Mouse (Mus musculus) myocyte (in vitro differentiated cells): ENCODE data around the gene Lmo3. TPM values are rescaled to one million over a fixed set of nuclear protein-coding genes. Genes with fewer than 3 reads are reported as not detected.

Experiments
- H3K27me3 ChIP-seq: one replicate; pipeline ENCODE4 v1.6.1; 2011; ENCODE audit not compliant: control insufficient read depth, insufficient read depth, insufficient read length
- H3K36me3 ChIP-seq: one replicate; pipeline ENCODE4 v1.6.1; 2011; ENCODE audit not compliant: control insufficient read depth, insufficient read depth
- H3K4me2 ChIP-seq: one replicate; pipeline ENCODE4 v1.6.1; 2011; ENCODE audit warnings: low read depth, control low read depth
- H3K4me3 ChIP-seq: one replicate; pipeline ENCODE4 v1.5.1; 2011; ENCODE audit warnings: mild to moderate bottlenecking, control low read depth, moderate library complexity
- H3K79me2 ChIP-seq: one replicate; pipeline ENCODE4 v1.6.1; 2011; ENCODE audit not compliant: control insufficient read depth, insufficient read depth
- H3ac ChIP-seq: one replicate; pipeline ENCODE4 v1.6.1; 2011; ENCODE audit not compliant: control insufficient read depth, insufficient read length
- CEBPB ChIP-seq: IDR thresholded peaks from 2 replicates; pipeline ENCODE4 v1.6.1; 2011; ENCODE audit warnings: mild to moderate bottlenecking, moderate library complexity; ENCODE audit not compliant: poor library complexity, insufficient read depth, severe bottlenecking
- E2F4 ChIP-seq: IDR thresholded peaks from one replicate; pipeline ENCODE4 v1.6.1; 2011; ENCODE audit warnings: mild to moderate bottlenecking, control low read depth, moderate library complexity; ENCODE audit not compliant: insufficient read depth
- MAX ChIP-seq: IDR thresholded peaks from one replicate; pipeline ENCODE4 v1.6.1; 2011; ENCODE audit warnings: low read depth, mild to moderate bottlenecking, control low read depth
- MYOD1 ChIP-seq, 3 experiments: IDR thresholded peaks; one replicate each; pipeline ENCODE4 v1.6.1; 2011; ENCODE audit warnings: control low read depth in 2 of 3, low read depth in 2 of 3, mild to moderate bottlenecking in 2 of 3, moderate library complexity in 1 of 3; ENCODE audit not compliant: insufficient read length in 2 of 3, control insufficient read depth in 1 of 3
- MYOG ChIP-seq, 3 experiments: IDR thresholded peaks; one replicate each; pipeline ENCODE4 v1.6.1; 2011; ENCODE audit warnings: control low read depth in 2 of 3, low read depth in 2 of 3, mild to moderate bottlenecking in 2 of 3; ENCODE audit not compliant: insufficient read length in 2 of 3, control insufficient read depth in 1 of 3, insufficient read depth in 1 of 3
- POLR2A ChIP-seq: IDR thresholded peaks from one replicate; pipeline ENCODE4 v1.6.1; 2011; ENCODE audit warnings: low read depth, mild to moderate bottlenecking, control low read depth, moderate library complexity; ENCODE audit not compliant: insufficient read length
- POLR2AphosphoS2 ChIP-seq: IDR thresholded peaks from one replicate; pipeline ENCODE4 v1.6.1; 2011; ENCODE audit warnings: low read depth, control low read depth; ENCODE audit not compliant: insufficient read length
- REST ChIP-seq: IDR thresholded peaks from one replicate; pipeline ENCODE4 v1.6.1; 2011; ENCODE audit warnings: mild to moderate bottlenecking, control low read depth, moderate library complexity; ENCODE audit not compliant: insufficient read depth, insufficient read length
- SRF ChIP-seq: IDR thresholded peaks from one replicate; pipeline ENCODE4 v1.6.1; 2011; ENCODE audit warnings: low read depth; ENCODE audit not compliant: control insufficient read depth, insufficient read length
- TCF12 ChIP-seq: IDR thresholded peaks from one replicate; pipeline ENCODE4 v1.6.1; 2011; ENCODE audit warnings: mild to moderate bottlenecking, control low read depth; ENCODE audit not compliant: poor library complexity, insufficient read depth, severe bottlenecking
- TCF3 ChIP-seq: IDR thresholded peaks from one replicate; pipeline ENCODE4 v1.6.1; 2011; ENCODE audit warnings: low read depth, control low read depth; ENCODE audit not compliant: insufficient read length
- USF1 ChIP-seq: IDR thresholded peaks from one replicate; pipeline ENCODE4 v1.6.1; 2011; ENCODE audit warnings: low read depth, mild to moderate bottlenecking, control low read depth, moderate library complexity
- polyA plus RNA-seq: library from polyadenylated mRNA; unstranded; fragments of >200 nt; fragmentation: generic; extraction: Trizol; gene quantifications from one replicate; pipeline ENCODE4 v1.2.1, GENCODE M21; 2012; ENCODE audit warnings: missing spikeins

Gene Lmo3
- polyA plus RNA-seq, 1 experiment = not detected

- Histone ChIP-seq H3ac (no peak overlapping the region), H3K79me2 (no peaks in the 10 kb centered on the region), H3K4me3 (no peak overlapping the region), H3K36me3 (no peaks in the 10 kb centered on the region), H3K27me3 (no peaks in the 10 kb centered on the region), H3K4me2 (no peak overlapping the region)
- TF ChIP-seq CEBPB (no peak), POLR2A (no peak), TCF12 (no peak), TCF3 (no peak), E2F4 (no peak)
Measured at GRCm38 (mm10) chr6:138350587-138351345, 231.0 kb downstream of the Lmo3 start.

GRCm38 (mm10) chr6:138346558-138346957 is 235.2 kb downstream of the Lmo3 start:
- H3K4me3 ChIP-seq = no peak overlapping the region
- TF ChIP-seq POLR2AphosphoS2 (no peak), USF1 (no peak), MYOD1 (IDR thresholded peaks at IDR 0.05; ENCODE audit: control insufficient read depth in 1 of 3, insufficient read length in 2 of 3, low read depth in 2 of 3) (no peak), TCF3 (no peak), REST (no peak), MAX (no peak), POLR2A (no peak), SRF (no peak), CEBPB (no peak), MYOG (IDR thresholded peaks at IDR 0.05; ENCODE audit: control insufficient read depth in 1 of 3, insufficient read depth in 1 of 3, insufficient read length in 2 of 3, low read depth in 2 of 3) (no peak)
- no peaks in the 10 kb centered on the region for H3K27me3 ChIP-seq
- H3K79me2 ChIP-seq = no peaks in the 10 kb centered on the region
- no peak overlapping the region for H3ac ChIP-seq
- H3K36me3 ChIP-seq = no peaks in the 10 kb centered on the region
- H3K4me2 ChIP-seq = no peak overlapping the region

DNA sequence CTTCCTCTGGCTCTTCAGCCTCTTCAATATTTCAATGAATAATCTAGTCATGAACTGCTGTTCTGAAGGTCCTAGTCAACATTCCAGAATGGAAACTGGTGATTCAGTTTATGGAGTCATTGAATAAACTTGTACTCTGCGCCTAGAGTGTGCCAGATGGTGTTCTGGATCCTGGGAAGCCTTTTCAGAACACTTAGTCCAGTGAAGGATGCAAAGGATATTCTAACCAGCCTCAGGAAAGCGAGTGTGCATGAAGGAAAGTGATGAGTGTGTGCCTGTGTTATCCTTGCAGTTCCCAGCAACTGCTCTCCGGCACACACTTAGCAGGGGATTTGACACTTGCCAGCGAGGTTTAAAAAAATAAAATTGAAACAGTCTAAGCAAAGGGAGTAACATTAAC is 245.9 kb downstream of the Lmo3 start:
- Histone ChIP-seq H3K79me2 (no peaks in the 10 kb centered on the region), H3ac (no peak overlapping the region), H3K4me3 (no peak overlapping the region), H3K36me3 (no peaks in the 10 kb centered on the region), H3K4me2 (no peak overlapping the region), H3K27me3 (no peaks in the 10 kb centered on the region)
- TF ChIP-seq TCF12 = no peak
- no peak for TF ChIP-seq REST
- no peak for TF ChIP-seq POLR2A
- no peak for TF ChIP-seq MYOG (IDR thresholded peaks at IDR 0.05; ENCODE audit: control insufficient read depth in 1 of 3, insufficient read depth in 1 of 3, insufficient read length in 2 of 3, low read depth in 2 of 3)
- no peak for TF ChIP-seq SRF
- TF ChIP-seq MAX = no peak
- TF ChIP-seq POLR2AphosphoS2 = no peak
- no peak for TF ChIP-seq E2F4
- TF ChIP-seq TCF3 = no peak
- TF ChIP-seq MYOD1 (IDR thresholded peaks at IDR 0.05; ENCODE audit: control insufficient read depth in 1 of 3, insufficient read length in 2 of 3, low read depth in 2 of 3) = no peak
- no peak for TF ChIP-seq CEBPB
- no peak for TF ChIP-seq USF1

DNA sequence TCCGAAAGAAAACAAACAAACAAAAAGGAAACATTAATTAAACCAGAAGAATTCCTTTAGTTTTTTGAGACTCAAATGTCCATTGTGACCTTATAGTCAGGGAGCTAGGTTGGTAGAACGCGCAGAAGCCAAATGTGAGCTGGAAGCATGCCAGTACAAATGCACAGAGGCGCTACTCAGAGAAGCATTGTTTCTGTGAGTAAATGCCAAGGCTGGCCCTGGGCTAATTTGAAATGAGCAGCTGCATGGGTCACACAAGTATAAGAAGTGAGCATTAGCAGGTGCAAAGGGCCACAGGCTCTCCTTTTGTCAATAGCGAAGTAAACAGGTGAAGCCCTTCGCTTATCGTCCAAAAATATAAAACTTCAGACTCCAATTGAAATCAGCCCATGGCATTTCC is 247.8 kb downstream of the Lmo3 start:
- Histone ChIP-seq H3K4me2 (no peak overlapping the region), H3K27me3 (no peaks in the 10 kb centered on the region), H3K4me3 (no peak overlapping the region), H3ac (no peak overlapping the region), H3K79me2 (no peaks in the 10 kb centered on the region), H3K36me3 (no peaks in the 10 kb centered on the region)
- no peak for TF ChIP-seq TCF12
- no peak for TF ChIP-seq SRF
- TF ChIP-seq USF1 = no peak
- TF ChIP-seq MYOD1 (IDR thresholded peaks at IDR 0.05; ENCODE audit: control insufficient read depth in 1 of 3, insufficient read length in 2 of 3, low read depth in 2 of 3) = no peak
- no peak for TF ChIP-seq POLR2AphosphoS2
- no peak for TF ChIP-seq TCF3
- TF ChIP-seq REST = no peak
- TF ChIP-seq POLR2A = no peak
- no peak for TF ChIP-seq E2F4
- TF ChIP-seq MAX = no peak
- no peak for TF ChIP-seq CEBPB
- no peak for TF ChIP-seq MYOG (IDR thresholded peaks at IDR 0.05; ENCODE audit: control insufficient read depth in 1 of 3, insufficient read depth in 1 of 3, insufficient read length in 2 of 3, low read depth in 2 of 3)
